Mouse (Mus musculus): ENCODE results near the gene Rnf220.

DNA sequence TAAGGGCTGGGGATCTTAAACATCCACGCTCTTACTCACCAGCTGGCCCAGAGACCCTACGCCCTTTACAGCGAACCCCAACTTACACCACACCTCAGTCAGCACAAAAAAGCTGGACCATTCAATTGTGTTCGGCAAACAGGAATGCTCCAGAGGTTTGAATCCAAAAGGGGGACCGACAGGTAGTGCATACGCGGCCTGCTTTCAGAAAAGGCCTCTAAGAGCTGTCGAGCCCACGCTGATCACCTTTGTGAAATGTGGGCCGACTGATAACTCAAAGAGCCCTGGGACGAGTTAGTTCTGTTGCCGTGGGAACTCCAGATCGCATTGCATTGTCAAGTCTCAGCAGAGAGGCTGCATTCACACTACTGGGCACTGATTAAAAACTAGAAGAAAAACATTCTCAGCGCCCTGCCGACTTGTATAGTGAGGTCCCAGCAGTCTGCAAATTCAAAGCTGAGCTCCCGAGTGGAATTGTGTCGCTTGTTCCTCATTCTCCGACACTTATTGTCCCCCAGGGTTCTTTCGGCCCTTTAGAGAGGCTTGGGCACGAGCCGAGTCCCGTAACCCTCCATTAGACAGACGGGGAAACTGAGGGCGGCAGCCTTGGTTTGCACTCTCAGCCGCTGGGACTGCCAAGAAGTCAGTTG, 208.4 kb downstream of the Rnf220 start:
- TF ChIP-seq CTCF (IDR thresholded peaks at IDR 0.05) (no peak), EP300 (IDR thresholded peaks at IDR 0.05) (no peak)

Measured in lung, postnatal 0 days (tissue).